Mouse (Mus musculus) embryonic facial prominence, embryonic 12.5 days (tissue): ENCODE measurements around the gene Foxn3. TPM values are rescaled to one million over a fixed set of nuclear protein-coding genes. Genes with fewer than 3 reads are reported as not detected.

Experiments used
- ATAC-seq: fragments of 200-750 bp; cut with Nextera tagmentation; 2 replicates; pipeline ENCODE4 v1.8.0; 2017; ENCODE audit not compliant: insufficient number of reproducible peaks, insufficient read depth, low FRiP score, low TSS enrichment
- H3K27ac ChIP-seq: fragments of 300-500 bp; sonication (generic); 2 replicates; pipeline ENCODE4 v1.5.1; 2016; ENCODE audit warnings: mild to moderate bottlenecking
- H3K27me3 ChIP-seq: fragments of 300-500 bp; sonication (generic); 2 replicates; pipeline ENCODE4 v1.6.1; 2016; ENCODE audit warnings: mild to moderate bottlenecking, moderate library complexity
- H3K36me3 ChIP-seq: fragments of 300-500 bp; sonication (generic); 2 replicates; pipeline ENCODE4 v1.6.1; 2016; ENCODE audit warnings: mild to moderate bottlenecking
- H3K4me1 ChIP-seq: fragments of 300-500 bp; sonication (generic); 2 replicates; pipeline ENCODE4 v1.6.1; 2016
- H3K4me2 ChIP-seq: fragments of 300-500 bp; sonication (generic); replicated peaks from 2 replicates; pipeline ENCODE4 v1.6.1; 2016; ENCODE audit warnings: mild to moderate bottlenecking, moderate library complexity
- H3K4me3 ChIP-seq: fragments of 300-500 bp; sonication (generic); 2 replicates; pipeline ENCODE4 v1.5.1; 2016; ENCODE audit warnings: mild to moderate bottlenecking
- H3K9ac ChIP-seq: fragments of 300-500 bp; sonication (generic); 2 replicates; pipeline ENCODE4 v1.6.1; 2016; ENCODE audit warnings: mild to moderate bottlenecking, moderate library complexity
- H3K9me3 ChIP-seq: fragments of 300-500 bp; sonication (generic); 2 replicates; pipeline ENCODE4 v1.6.1; 2016; ENCODE audit warnings: mild to moderate bottlenecking, moderate library complexity
- WGBS: fragments of 180-500 bp; shearing (Covaris S2); methylation state at CpG from one replicate; pipeline ENCODE4 v1.1.7; 2016; 5-methylcytosine and 5-hydroxymethylcytosine counted together
- polyA plus RNA-seq: library from polyadenylated mRNA; unstranded; fragments of >200 nt; fragmentation: Nextera tagmentation; extraction: Ambion mirVana; gene quantifications from 2 replicates; pipeline ENCODE4 v1.2.1, GENCODE M21; 2016

Gene Foxn3
- polyA plus RNA-seq, 1 experiment from 2014 or later, result 101 TPM

GRCm38 (mm10) chr12:99543421-99544195, 19.8 kb downstream of the Foxn3 start:
- Histone ChIP-seq H3K4me2 (no peak overlapping the region), H3K9ac (no peak overlapping the region), H3K36me3 (no peaks in the 10 kb centered on the region), H3K27me3 (no peaks in the 10 kb centered on the region), H3K4me1 (no peaks in the 10 kb centered on the region), H3K4me3 (no peak overlapping the region), H3K9me3 (no peaks in the 10 kb centered on the region), H3K27ac (no peak overlapping the region)
- no peak for ATAC-seq
- 88% methylated on average over 7 of the region's 7 CpGs for WGBS

GRCm38 (mm10) chr12:99540201-99540600, 23.2 kb downstream of the Foxn3 start:
- Histone ChIP-seq H3K4me2 (no peak overlapping the region), H3K9me3 (peaks cover 8% of the 10 kb centered on the region; the same call in 1 of the 2 replicates), H3K4me3 (no peak overlapping the region), H3K36me3 (0 out of 2 replicates have a peak, but pooled peaks cover 3% of the 10 kb centered on the region), H3K27me3 (no peaks in the 10 kb centered on the region), H3K4me1 (no peaks in the 10 kb centered on the region), H3K27ac (no peak overlapping the region), H3K9ac (no peak overlapping the region)
- WGBS, result 85% methylated on average over 4 of the region's 4 CpGs
- ATAC-seq, result no peak

GRCm38 (mm10) chr12:99537316-99537715, 26.1 kb downstream of the Foxn3 start:
- Histone ChIP-seq H3K27ac (no peak overlapping the region), H3K9me3 (peaks cover 8% of the 10 kb centered on the region; the same call in 1 of the 2 replicates), H3K9ac (no peak overlapping the region), H3K4me2 (no peak overlapping the region), H3K4me1 (no peaks in the 10 kb centered on the region), H3K36me3 (peaks cover 15% of the 10 kb centered on the region), H3K27me3 (no peaks in the 10 kb centered on the region), H3K4me3 (no peak overlapping the region)
- 91% methylated on average over 6 of the region's 6 CpGs for WGBS
- ATAC-seq, result no peak

- 95% methylated on average over 5 of the region's 5 CpGs for WGBS
- no peak for ATAC-seq
These were observed 27.0 kb downstream of the Foxn3 start for GRCm38 (mm10) chr12:99536426-99536825.

GRCm38 (mm10) chr12:99532342-99532741, 31.0 kb downstream of the Foxn3 start:
- Histone ChIP-seq H3K4me2 (no peak overlapping the region), H3K27me3 (no peaks in the 10 kb centered on the region), H3K9me3 (peaks cover 8% of the 10 kb centered on the region; the same call in 1 of the 2 replicates), H3K4me3 (no peak overlapping the region), H3K9ac (no peak overlapping the region), H3K27ac (no peak overlapping the region), H3K36me3 (peaks cover 15% of the 10 kb centered on the region), H3K4me1 (peaks cover 28% of the 10 kb centered on the region)
- 94% methylated on average over 7 of the region's 7 CpGs for WGBS
- ATAC-seq, result no peak

More at GRCm38 (mm10) chr12:99536426-99536825, 27.0 kb downstream of the Foxn3 start:
- peaks cover 8% of the 10 kb centered on the region; the same call in 1 of the 2 replicates for H3K9me3 ChIP-seq
- H3K27me3 ChIP-seq, result no peaks in the 10 kb centered on the region
- no peak overlapping the region for H3K4me3 ChIP-seq
- peaks cover 15% of the 10 kb centered on the region for H3K36me3 ChIP-seq
- H3K4me2 ChIP-seq, result no peak overlapping the region
- H3K4me1 ChIP-seq, result no peaks in the 10 kb centered on the region
- H3K9ac ChIP-seq, result no peak overlapping the region
- no peak overlapping the region for H3K27ac ChIP-seq

GRCm38 (mm10) chr12:99529687-99530411, 33.5 kb downstream of the Foxn3 start:
- H3K27me3 ChIP-seq, result no peaks in the 10 kb centered on the region
- 0 out of 2 replicates have a peak, but pooled peaks have one; percentile 54 for ATAC-seq
- H3K4me2 ChIP-seq, result no peak overlapping the region; the same call in 1 of the 2 replicates
- no peaks in the 10 kb centered on the region for H3K9me3 ChIP-seq
- no peak overlapping the region for H3K4me3 ChIP-seq
- H3K9ac ChIP-seq, result no peak overlapping the region
- WGBS, result 40% methylated on average over 17 of the region's 17 CpGs
- peaks cover 12% of the 10 kb centered on the region for H3K36me3 ChIP-seq
- H3K4me1 ChIP-seq, result peaks cover 36% of the 10 kb centered on the region
- peak overlapping the region; percentile 56 for H3K27ac ChIP-seq

- no peaks in the 10 kb centered on the region for H3K9me3 ChIP-seq
- peaks cover 36% of the 10 kb centered on the region for H3K4me1 ChIP-seq
- peaks cover 3% of the 10 kb centered on the region; the same call in 1 of the 2 replicates for H3K36me3 ChIP-seq
- no peak overlapping the region for H3K27ac ChIP-seq
- ATAC-seq, result no peak
- no peak overlapping the region for H3K4me3 ChIP-seq
- 39% methylated on average over 5 of the region's 5 CpGs for WGBS
- H3K4me2 ChIP-seq, result no peak overlapping the region
- no peak overlapping the region for H3K9ac ChIP-seq
- H3K27me3 ChIP-seq, result no peaks in the 10 kb centered on the region
These were observed 34.4 kb downstream of the Foxn3 start for GRCm38 (mm10) chr12:99528958-99529357.

GRCm38 (mm10) chr12:99527452-99527851, 35.9 kb downstream of the Foxn3 start:
- Histone ChIP-seq H3K9me3 (no peaks in the 10 kb centered on the region), H3K4me2 (no peak overlapping the region), H3K27me3 (no peaks in the 10 kb centered on the region), H3K4me3 (no peak overlapping the region), H3K9ac (no peak overlapping the region), H3K4me1 (peaks cover 36% of the 10 kb centered on the region), H3K36me3 (no peaks in the 10 kb centered on the region), H3K27ac (0 out of 2 replicates have a peak overlapping the region, but pooled peaks have one; percentile 20)
- WGBS, result 46% methylated on average over 6 of the region's 6 CpGs
- no peak for ATAC-seq

- no peaks in the 10 kb centered on the region for H3K36me3 ChIP-seq
- H3K4me2 ChIP-seq, result no peak overlapping the region
- no peak for ATAC-seq
- no peaks in the 10 kb centered on the region for H3K27me3 ChIP-seq
- H3K9me3 ChIP-seq, result no peaks in the 10 kb centered on the region
- no peak overlapping the region for H3K4me3 ChIP-seq
- H3K27ac ChIP-seq, result 0 out of 2 replicates have a peak overlapping the region, but pooled peaks have one; percentile 3
- no peak overlapping the region for H3K9ac ChIP-seq
- peaks cover 36% of the 10 kb centered on the region for H3K4me1 ChIP-seq
- 46% methylated on average over 9 of the region's 9 CpGs for WGBS
These were observed 36.7 kb downstream of the Foxn3 start for GRCm38 (mm10) chr12:99526571-99527140.

GRCm38 (mm10) chr12:99522882-99523281, 40.5 kb downstream of the Foxn3 start:
- Histone ChIP-seq H3K36me3 (no peaks in the 10 kb centered on the region), H3K9ac (no peak overlapping the region), H3K4me3 (no peak overlapping the region), H3K4me2 (no peak overlapping the region), H3K9me3 (no peaks in the 10 kb centered on the region), H3K4me1 (peaks cover 27% of the 10 kb centered on the region), H3K27ac (no peak overlapping the region), H3K27me3 (no peaks in the 10 kb centered on the region)
- 93% methylated on average over 2 of the region's 2 CpGs for WGBS
- no peak for ATAC-seq

GRCm38 (mm10) chr12:99519862-99520261, 43.5 kb downstream of the Foxn3 start:
- H3K9me3 ChIP-seq, result no peaks in the 10 kb centered on the region
- H3K4me3 ChIP-seq, result no peak overlapping the region
- no peak overlapping the region for H3K27ac ChIP-seq
- ATAC-seq, result no peak
- H3K36me3 ChIP-seq, result no peaks in the 10 kb centered on the region
- 81% methylated on average over 4 of the region's 4 CpGs for WGBS
- H3K9ac ChIP-seq, result no peak overlapping the region
- peaks cover 13% of the 10 kb centered on the region; the same call in 1 of the 2 replicates for H3K4me1 ChIP-seq
- no peaks in the 10 kb centered on the region for H3K27me3 ChIP-seq
- H3K4me2 ChIP-seq, result no peak overlapping the region
